Mouse (Mus musculus) ES-E14 (cell line): ENCODE results near the gene Tnnt1. TPM values are rescaled to one million over a fixed set of nuclear protein-coding genes. Genes with fewer than 3 reads are reported as not detected.

Source experiments
- DNase-seq: peaks from one replicate; pipeline ENCODE4 v3.0.0-alpha.2; 2013; ENCODE audit warnings: low read depth, low spot score
- H3K27ac ChIP-seq: 2 replicates; pipeline ENCODE4 v1.5.1; 2012; ENCODE audit warnings: low read depth, mild to moderate bottlenecking, low read length, moderate library complexity, mixed read lengths; ENCODE audit not compliant: poor library complexity, insufficient read depth, severe bottlenecking
- H3K36me3 ChIP-seq: 2 replicates; pipeline ENCODE4 v1.6.1; 2012; ENCODE audit warnings: mild to moderate bottlenecking, low read length, moderate library complexity, mixed read lengths; ENCODE audit not compliant: control insufficient read depth, poor library complexity, insufficient read depth, severe bottlenecking
- H3K4me1 ChIP-seq, 2 experiments: fragments of 150-350 bp in 1 of 2; sonication (generic) in 1 of 2; 2 replicates each; pipeline ENCODE4 v1.6.1; 2012; ENCODE audit warnings: low read length in 2 of 2, mild to moderate bottlenecking in 1 of 2, mixed read lengths in 1 of 2; ENCODE audit not compliant: control insufficient read depth in 2 of 2, insufficient read depth in 2 of 2, poor library complexity in 1 of 2
- H3K4me3 ChIP-seq, 2 experiments: fragments of 150-350 bp in 1 of 2; sonication (generic) in 1 of 2; 2 replicates each; pipeline ENCODE4 v1.5.1; 2012; ENCODE audit warnings: low read length in 2 of 2, low read depth in 1 of 2, mild to moderate bottlenecking in 1 of 2, mixed read lengths in 1 of 2; ENCODE audit not compliant: insufficient read depth in 1 of 2, poor library complexity in 1 of 2, severe bottlenecking in 1 of 2
- H3K9ac ChIP-seq: 2 replicates; pipeline ENCODE4 v1.6.1; 2012; ENCODE audit warnings: low read depth, mild to moderate bottlenecking, low read length, mixed read lengths; ENCODE audit not compliant: poor library complexity, insufficient read depth, severe bottlenecking
- H3K9me3 ChIP-seq: fragments of 150-350 bp; sonication (generic); 2 replicates; pipeline ENCODE4 v1.6.1; 2012; ENCODE audit warnings: low read depth, mild to moderate bottlenecking, low read length; ENCODE audit not compliant: control insufficient read depth, insufficient read depth
- CHD2 ChIP-seq: IDR thresholded peaks from 2 replicates; pipeline ENCODE4 v1.6.1; 2014; ENCODE audit warnings: mild to moderate bottlenecking, low read depth, low read length, inconsistent platforms
- HCFC1 ChIP-seq: IDR thresholded peaks from 2 replicates; pipeline ENCODE4 v1.6.1; 2012; ENCODE audit warnings: low read length, inconsistent platforms, borderline replicate concordance; ENCODE audit not compliant: insufficient read depth
- MAFK ChIP-seq: IDR thresholded peaks from 2 replicates; pipeline ENCODE4 v1.6.1; 2014; ENCODE audit warnings: mild to moderate bottlenecking, low read depth, low read length, inconsistent platforms; ENCODE audit not compliant: insufficient read depth
- ZC3H11A ChIP-seq: IDR thresholded peaks from 2 replicates; pipeline ENCODE4 v1.6.1; 2012; ENCODE audit warnings: low read depth, mild to moderate bottlenecking, inconsistent platforms, low read length, borderline replicate concordance
- ZNF384 ChIP-seq: IDR thresholded peaks from 2 replicates; pipeline ENCODE4 v1.6.1; 2012; ENCODE audit warnings: low read depth, low read length, inconsistent platforms
- in situ Hi-C, 2 experiments: fragments of 600-800 bp; cut with MboI; formaldehyde crosslinking; loops; one replicate each; pipeline ENCODE4 v1.15.1; 2025; ENCODE audit warnings: low sequenced_read_pairs in 2 of 2, inconsistent platforms in 1 of 2; ENCODE audit not compliant: unreplicated experiment in 2 of 2
- total RNA-seq: library from RNA; depleted of rRNA; stranded (reverse); fragments of 300-350 nt; gene quantifications from 2 replicates; pipeline ENCODE4 v1.2.3, GENCODE M21; 2012

Gene Tnnt1
- total RNA-seq, 1 experiment: 8.4 TPM

GRCm38 (mm10) chr7:4493991-4494390, 22.2 kb downstream of the Tnnt1 start:
- H3K9me3 ChIP-seq: no peaks in the 10 kb centered on the region
- H3K36me3 ChIP-seq: peaks cover 15% of the 10 kb centered on the region
- no peaks in the 10 kb centered on the region for H3K4me1 ChIP-seq
- no peak for DNase-seq
- H3K9ac ChIP-seq: no peak overlapping the region
- in situ Hi-C loops: no loop called here
- TF ChIP-seq MAFK (no peak), CHD2 (no peak), HCFC1 (no peak), ZNF384 (no peak), ZC3H11A (no peak)
- no peak overlapping the region for H3K27ac ChIP-seq
- no peak overlapping the region for H3K4me3 ChIP-seq

DNA sequence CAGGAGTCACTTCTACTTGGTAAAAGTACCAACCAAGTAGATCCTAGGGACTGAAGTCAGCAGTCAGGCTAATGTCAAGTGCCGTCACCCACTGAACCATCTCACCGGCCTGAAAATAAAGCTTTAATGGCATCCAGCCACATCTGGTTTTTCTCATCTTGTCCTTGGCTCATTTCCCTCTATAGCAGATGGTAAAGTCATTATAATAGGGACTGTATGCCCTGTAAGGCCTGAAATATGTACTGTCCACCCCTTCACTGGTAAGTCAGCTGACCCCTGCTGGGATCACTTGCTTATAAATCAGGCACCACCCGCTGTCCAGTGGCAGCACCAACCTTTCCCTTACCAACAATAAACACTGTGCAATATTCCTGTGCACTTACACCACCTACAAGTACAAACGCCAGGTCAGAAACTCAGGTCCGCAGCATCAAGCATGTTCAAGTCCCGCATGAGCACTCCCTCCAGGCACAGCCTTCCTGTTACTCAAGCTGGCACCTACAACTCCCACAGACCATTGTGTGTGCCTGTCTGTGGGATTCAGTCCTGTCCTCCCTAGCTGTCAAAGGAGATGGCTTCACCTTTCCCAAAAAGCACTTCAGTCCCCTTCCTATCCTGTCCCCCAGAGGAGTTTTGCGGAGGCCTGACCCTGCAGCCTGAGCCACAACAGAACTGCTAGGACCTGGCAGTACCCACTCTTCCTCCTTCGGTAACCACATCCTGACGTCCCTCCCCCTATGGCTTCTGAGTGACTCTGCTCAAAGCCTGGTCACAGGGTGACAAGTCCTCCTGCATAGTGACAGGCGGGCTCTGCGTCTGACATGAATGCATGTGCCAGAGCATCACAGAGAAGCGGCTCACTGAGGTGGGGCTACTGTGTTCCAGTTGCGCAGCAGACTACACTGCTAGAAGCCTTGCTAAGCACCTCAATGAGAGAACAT, 23.6 kb downstream of the Tnnt1 start:
- Histone ChIP-seq H3K36me3 (peaks cover 17% of the 10 kb centered on the region), H3K4me3 (no peak overlapping the region), H3K4me1 (no peaks in the 10 kb centered on the region), H3K9me3 (no peaks in the 10 kb centered on the region), H3K27ac (no peak overlapping the region), H3K9ac (no peak overlapping the region)
- TF ChIP-seq MAFK: no peak
- no peak for TF ChIP-seq HCFC1
- no peak for TF ChIP-seq CHD2
- no peak for TF ChIP-seq ZNF384
- in situ Hi-C loops: no loop called here
- DNase-seq: no peak

DNA sequence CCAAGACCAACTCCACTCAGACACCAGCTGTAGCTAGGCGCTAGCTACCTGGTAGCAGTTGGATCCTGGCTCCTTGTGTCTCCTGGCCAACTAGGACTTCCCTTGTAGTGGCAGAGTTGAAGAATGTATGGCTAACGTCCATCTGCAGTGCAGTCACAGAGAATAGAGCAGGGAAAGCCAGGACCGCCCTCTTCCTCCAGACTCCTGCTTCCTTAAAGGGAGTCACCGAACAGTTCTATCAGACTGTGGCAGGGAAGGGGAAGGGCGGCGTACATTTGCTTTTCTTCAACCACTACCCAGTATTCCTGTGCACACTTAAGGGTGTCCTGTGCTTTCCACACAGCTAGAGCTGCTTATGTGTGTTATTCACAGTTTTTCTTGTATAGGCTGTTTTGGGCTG, 24.9 kb downstream of the Tnnt1 start:
- no peaks in the 10 kb centered on the region for H3K9me3 ChIP-seq
- DNase-seq: no peak
- no peak overlapping the region for H3K9ac ChIP-seq
- H3K4me3 ChIP-seq: no peak overlapping the region
- H3K4me1 ChIP-seq: no peaks in the 10 kb centered on the region
- H3K36me3 ChIP-seq: peaks cover 14% of the 10 kb centered on the region; the same call in 1 of the 2 replicates
- in situ Hi-C loops: no loop called here
- no peak overlapping the region for H3K27ac ChIP-seq
- TF ChIP-seq MAFK (no peak), ZC3H11A (no peak), HCFC1 (no peak), ZNF384 (no peak), CHD2 (no peak)

GRCm38 (mm10) chr7:4482281-4482680, 33.9 kb downstream of the Tnnt1 start:
- Histone ChIP-seq H3K9ac (no peak overlapping the region), H3K4me1 (peaks cover 1 to 5% of the 10 kb centered on the region in 2 experiments; a peak in 2 of 4 replicates), H3K27ac (no peak overlapping the region), H3K4me3 (peak overlapping the region in 1 of 2 experiments; percentile 11; a peak in 1 of 4 replicates), H3K9me3 (no peaks in the 10 kb centered on the region), H3K36me3 (peaks cover 26% of the 10 kb centered on the region; the same call in 1 of the 2 replicates)
- DNase-seq: no peak
- TF ChIP-seq CHD2 (no peak), ZNF384 (no peak), MAFK (no peak), ZC3H11A (no peak)
- in situ Hi-C loops: no loop called here
